Mouse (Mus musculus): ENCODE results near the gene Sowaha.

The Sowaha gene

GRCm38 (mm10) chr11:53475620-53476019, 4.5 kb downstream of the Sowaha start:
- in situ Hi-C loops (cut with MboI, MseI) = no loop called here

- in situ Hi-C loops (cut with MboI, MseI) = no loop called here
These were observed 7.4 kb downstream of the Sowaha start for GRCm38 (mm10) chr11:53472709-53473108.

- in situ Hi-C loops (cut with MboI, MseI) = no loop called here
These were observed 9.9 kb downstream of the Sowaha start, which contains the start of gene Gm9837 for GRCm38 (mm10) chr11:53469968-53470695. Gene Gm9837 (minus strand): TSS chr11:53470479.

- in situ Hi-C loops (cut with MboI, MseI) = no loop called here
These were observed 10.6 kb downstream of the Sowaha start for GRCm38 (mm10) chr11:53469294-53469967.

GRCm38 (mm10) chr11:53466231-53466971, 13.7 kb downstream of the Sowaha start:
- in situ Hi-C loops (cut with MboI, MseI) = no loop called here

- in situ Hi-C loops (cut with MboI, MseI) = no loop called here
These were observed 16.3 kb downstream of the Sowaha start for GRCm38 (mm10) chr11:53463551-53464424.

- in situ Hi-C loops (cut with MboI, MseI) = no loop called here
These were observed 18.3 kb downstream of the Sowaha start for GRCm38 (mm10) chr11:53461727-53462126.

- in situ Hi-C loops (cut with MboI, MseI) = no loop called here
These were observed 19.9 kb downstream of the Sowaha start for GRCm38 (mm10) chr11:53460192-53460591.

GRCm38 (mm10) chr11:53458996-53459395, 21.1 kb downstream of the Sowaha start:
- in situ Hi-C loops (cut with MboI, MseI) = no loop called here

GRCm38 (mm10) chr11:53457372-53457954, 22.6 kb downstream of the Sowaha start:
- in situ Hi-C loops (cut with MboI, MseI) = no loop called here

GRCm38 (mm10) chr11:53456474-53457371, 23.4 kb downstream of the Sowaha start, which contains the start of the genes Gm10447 and Shroom1:
Gene Gm10447 (minus strand): TSS chr11:53457110.
Gene Shroom1 (plus strand): TSS chr11:53457205.
- in situ Hi-C loops (cut with MboI, MseI) = no loop called here

- in situ Hi-C loops (cut with MboI, MseI) = no loop called here
These were observed 27.0 kb downstream of the Sowaha start for GRCm38 (mm10) chr11:53453031-53453430.

- in situ Hi-C loops (cut with MboI, MseI) = no loop called here
These were observed 27.7 kb downstream of the Sowaha start for GRCm38 (mm10) chr11:53452396-53452795.

- in situ Hi-C loops (cut with MboI, MseI) = no loop called here
These were observed 28.7 kb downstream of the Sowaha start for GRCm38 (mm10) chr11:53451361-53451760.

- in situ Hi-C loops (cut with MboI, MseI) = no loop called here
These were observed 29.9 kb downstream of the Sowaha start for GRCm38 (mm10) chr11:53450070-53450705.

GRCm38 (mm10) chr11:53448529-53448928, 31.5 kb downstream of the Sowaha start:
- in situ Hi-C loops (cut with MboI, MseI) = no loop called here

- in situ Hi-C loops (cut with MboI, MseI) = no loop called here
These were observed 32.1 kb downstream of the Sowaha start for GRCm38 (mm10) chr11:53447996-53448395.

GRCm38 (mm10) chr11:53446183-53446582, 33.9 kb downstream of the Sowaha start:
- in situ Hi-C loops (cut with MboI, MseI) = no loop called here

- in situ Hi-C loops (cut with MboI, MseI) = no loop called here
These were observed 34.5 kb downstream of the Sowaha start for GRCm38 (mm10) chr11:53445562-53445961.

Measured in regulatory T cell (primary cell).